Mouse (Mus musculus) stomach, postnatal 0 days (tissue): ENCODE results near the gene Pop5.

ENCODE experiments used
- CTCF ChIP-seq: IDR thresholded peaks from 2 replicates; pipeline ENCODE4 v1.5.1; 2016; ENCODE audit warnings: antibody characterized with exemption, low read depth, mild to moderate bottlenecking, moderate library complexity
- EP300 ChIP-seq: optimal IDR thresholded peaks from 2 replicates; pipeline ENCODE3; 2016; ENCODE audit warnings: antibody characterized with exemption

GRCm38 (mm10) chr5:115212861-115213260 is 22.8 kb upstream of the Pop5 start:
- TF ChIP-seq CTCF (no peak), EP300 (no peak)
